Mouse (Mus musculus): Measurements from ENCODE around the gene Nfatc3.

Nfatc3 gene

GRCm38 (mm10) chr8:106140191-106140590 lies 81.6 kb downstream of the Nfatc3 start:
- no peak for DNase-seq (ENCODE audit: inconsistent age in 2 of 2, low spot score in 1 of 2)

- peak; percentile 84 to 96 for DNase-seq (ENCODE audit: inconsistent age in 2 of 2, low spot score in 1 of 2)
These were observed 82.1 kb downstream of the Nfatc3 start for GRCm38 (mm10) chr8:106140769-106141168.

- DNase-seq (ENCODE audit: inconsistent age in 2 of 2, low spot score in 1 of 2), result peak in 1 of 2 experiments; percentile 81
These were observed 86.7 kb downstream of the Nfatc3 start for GRCm38 (mm10) chr8:106145331-106145730.

GRCm38 (mm10) chr8:106146014-106146413 lies 87.4 kb downstream of the Nfatc3 start:
- DNase-seq (ENCODE audit: inconsistent age in 2 of 2, low spot score in 1 of 2), result no peak

GRCm38 (mm10) chr8:106147868-106148565 lies 89.4 kb downstream of the Nfatc3 start:
- peak; percentile 87 to 96 for DNase-seq (ENCODE audit: inconsistent age in 2 of 2, low spot score in 1 of 2)

GRCm38 (mm10) chr8:106149025-106149424 lies 90.4 kb downstream of the Nfatc3 start:
- peak; percentile 37 to 71 for DNase-seq (ENCODE audit: inconsistent age in 2 of 2, low spot score in 1 of 2)

- DNase-seq (ENCODE audit: inconsistent age in 2 of 2, low spot score in 1 of 2), result peak; percentile 95 to 97
These were observed 91.4 kb downstream of the Nfatc3 start, which contains the start of gene Pla2g15 for GRCm38 (mm10) chr8:106149801-106150652. Pla2g15 (plus strand) TSS chr8:106150399.

GRCm38 (mm10) chr8:106150653-106151000 lies 92.0 kb downstream of the Nfatc3 start:
- no peak for DNase-seq (ENCODE audit: inconsistent age in 2 of 2, low spot score in 1 of 2)

GRCm38 (mm10) chr8:106151041-106151440 lies 92.4 kb downstream of the Nfatc3 start:
- DNase-seq (ENCODE audit: inconsistent age in 2 of 2, low spot score in 1 of 2), result no peak

GRCm38 (mm10) chr8:106152876-106153275 lies 94.2 kb downstream of the Nfatc3 start:
- no peak for DNase-seq (ENCODE audit: inconsistent age in 2 of 2, low spot score in 1 of 2)

- no peak for DNase-seq (ENCODE audit: inconsistent age in 2 of 2, low spot score in 1 of 2)
These were observed 98.8 kb downstream of the Nfatc3 start for GRCm38 (mm10) chr8:106157419-106157818.

- no peak for DNase-seq (ENCODE audit: inconsistent age in 2 of 2, low spot score in 1 of 2)
These were observed 99.7 kb downstream of the Nfatc3 start for GRCm38 (mm10) chr8:106158381-106158780.

GRCm38 (mm10) chr8:106159876-106160275 lies 101.2 kb downstream of the Nfatc3 start:
- no peak for DNase-seq (ENCODE audit: inconsistent age in 2 of 2, low spot score in 1 of 2)

- DNase-seq (ENCODE audit: inconsistent age in 2 of 2, low spot score in 1 of 2), result peak in 1 of 2 experiments; percentile 49
These were observed 104.6 kb downstream of the Nfatc3 start for GRCm38 (mm10) chr8:106163251-106163650.

- DNase-seq (ENCODE audit: inconsistent age in 2 of 2, low spot score in 1 of 2), result peak; percentile 59 to 93
These were observed 106.8 kb downstream of the Nfatc3 start for GRCm38 (mm10) chr8:106165460-106165859.

- peak; percentile 84 to 95 for DNase-seq (ENCODE audit: inconsistent age in 2 of 2, low spot score in 1 of 2)
These were observed 109.8 kb downstream of the Nfatc3 start, which contains the start of gene Slc7a6 for GRCm38 (mm10) chr8:106168356-106169016. Slc7a6 (plus strand) TSS chr8:106168857.

GRCm38 (mm10) chr8:106169017-106169933 lies 110.6 kb downstream of the Nfatc3 start:
- peak; percentile 53 to 84 for DNase-seq (ENCODE audit: inconsistent age in 2 of 2, low spot score in 1 of 2)

GRCm38 (mm10) chr8:106169934-106170480 lies 111.4 kb downstream of the Nfatc3 start:
- peak in 1 of 2 experiments; percentile 25 for DNase-seq (ENCODE audit: inconsistent age in 2 of 2, low spot score in 1 of 2)

GRCm38 (mm10) chr8:106173566-106173965 lies 114.9 kb downstream of the Nfatc3 start:
- DNase-seq (ENCODE audit: inconsistent age in 2 of 2, low spot score in 1 of 2), result no peak

GRCm38 (mm10) chr8:106176891-106177290 lies 118.3 kb downstream of the Nfatc3 start:
- no peak for DNase-seq (ENCODE audit: inconsistent age in 2 of 2, low spot score in 1 of 2)
